Mouse (Mus musculus): ENCODE measurements at regions not wholly inside any gene's neighbourhood (a gene's known extent, or its start where the extent isn't known, plus 50 kb on each side); places are given as distances from the start of the nearest gene placed in this dataset.

DNA sequence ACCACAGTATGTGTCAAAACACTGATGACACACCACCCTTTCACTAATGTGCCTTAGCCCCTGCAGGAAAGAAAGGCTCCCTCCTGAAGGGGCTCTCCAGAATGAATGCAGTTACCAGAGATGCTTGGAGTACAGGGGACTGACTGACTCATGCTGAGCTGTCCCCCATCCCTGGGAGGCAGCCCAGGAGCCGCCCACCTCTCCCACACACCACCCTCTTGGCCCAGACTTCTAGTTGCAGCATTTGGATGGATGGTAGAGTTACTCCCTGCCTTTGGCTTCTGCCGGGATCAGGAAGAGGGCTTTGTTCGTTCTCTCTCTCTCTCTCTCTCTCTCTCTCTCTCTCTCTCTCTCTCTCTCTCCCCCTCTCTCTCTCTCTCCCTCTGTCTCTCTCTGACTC, 53.4 kb upstream of the Jun start:
- no peak for DNase-seq

- peak; percentile 36 to 62 for DNase-seq
These were observed 54.1 kb upstream of the Jun start for GRCm38 (mm10) chr4:95105926-95106622.

- DNase-seq: peak in 1 of 2 experiments; percentile 18
These were observed 55.1 kb upstream of the Jun start for GRCm38 (mm10) chr4:95106881-95107665.

- DNase-seq: peak in 1 of 2 experiments; percentile 15
These were observed 56.8 kb upstream of the Jun start for GRCm38 (mm10) chr4:95108811-95109210.

DNA sequence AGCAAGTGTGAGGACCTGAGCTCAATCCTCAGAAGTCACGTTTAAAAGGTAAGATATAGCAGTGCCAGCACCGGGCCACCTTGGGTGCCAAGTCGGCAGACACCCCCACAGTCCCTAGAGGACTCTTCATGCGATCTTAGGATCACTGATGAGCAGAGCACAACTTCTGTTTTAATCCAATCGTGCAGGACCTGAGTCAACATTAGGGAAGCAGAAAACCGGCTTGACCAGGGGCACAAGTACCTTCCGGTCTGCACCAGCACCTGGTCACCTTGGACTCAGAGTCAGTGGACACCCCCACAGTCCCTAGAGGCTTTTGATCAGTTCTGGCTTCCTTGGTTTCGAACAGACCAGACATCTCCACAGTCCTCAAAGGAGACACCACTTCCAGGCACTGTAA, 58.8 kb upstream of the Jun start:
- no peak for DNase-seq

DNA sequence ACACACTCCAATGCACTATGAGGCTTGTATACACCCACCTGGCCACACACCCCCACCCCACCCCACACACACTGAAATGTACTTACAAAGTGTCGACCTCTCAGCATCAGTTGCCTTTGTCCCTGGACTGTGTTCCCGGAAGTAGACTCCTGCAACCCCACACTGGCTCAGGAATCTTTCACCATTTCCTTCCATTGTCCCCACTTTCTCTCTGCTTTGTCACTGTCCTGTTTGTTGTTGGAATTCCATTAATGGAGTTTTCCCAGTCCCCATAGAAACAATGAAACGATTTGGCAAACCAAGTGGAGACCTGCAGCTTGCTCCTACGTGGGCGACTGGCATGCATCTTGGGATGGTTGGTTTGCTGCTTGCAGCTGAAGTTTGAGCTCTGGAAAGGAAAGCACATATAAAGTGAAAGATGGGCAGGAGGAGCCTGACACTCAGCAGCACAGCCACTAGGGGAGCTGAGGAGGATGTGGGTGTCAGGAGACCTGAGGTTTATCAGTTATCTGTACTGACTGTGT, 65.2 kb upstream of the Jun start:
- DNase-seq: peak in 1 of 2 experiments; percentile 33

DNA sequence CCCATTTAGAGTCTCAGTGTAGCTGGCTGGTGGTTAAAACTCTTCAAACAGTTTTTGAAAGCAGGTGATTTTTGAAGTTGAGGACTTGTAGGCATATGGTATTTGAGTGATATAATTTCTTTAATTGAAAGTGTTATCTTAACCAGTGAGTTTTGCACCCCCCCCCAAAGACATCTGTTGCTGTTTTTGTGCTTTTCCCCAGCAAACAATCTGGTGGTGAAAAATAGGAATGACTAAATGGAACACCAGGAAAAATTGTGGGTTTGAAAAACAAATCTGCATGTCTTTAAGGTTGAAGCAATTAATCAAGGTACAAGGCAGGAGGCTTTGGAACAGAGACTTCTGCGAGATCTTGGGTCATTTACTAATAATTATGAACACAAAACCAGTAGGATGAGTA, 68.9 kb upstream of the Jun start:
- no peak for DNase-seq

GRCm38 (mm10) chr4:95125346-95125745, 73.3 kb upstream of the Jun start:
- no peak for DNase-seq

DNA sequence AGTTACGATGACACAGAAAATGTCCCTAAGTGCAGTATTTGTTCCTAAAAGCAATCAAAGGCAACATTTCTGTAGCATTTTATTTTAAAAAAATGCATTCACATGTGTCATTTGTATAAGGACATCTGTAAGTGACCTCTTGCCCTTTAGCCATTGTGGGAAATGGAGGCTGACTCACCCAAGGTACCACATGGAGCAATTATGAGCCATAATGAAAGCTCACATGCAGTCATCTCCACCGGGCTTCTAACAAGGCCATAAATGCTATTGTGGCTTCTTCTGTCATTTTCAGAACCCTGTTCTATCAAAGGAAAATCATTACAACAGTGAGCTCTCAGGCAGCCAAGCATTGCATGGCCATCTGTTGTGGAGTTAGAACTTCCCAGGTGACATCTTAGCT, 75.9 kb upstream of the Jun start:
- no peak for DNase-seq

- DNase-seq: peak; percentile 55 to 56
These were observed 81.8 kb upstream of the Jun start for GRCm38 (mm10) chr4:95133815-95134214.

DNA sequence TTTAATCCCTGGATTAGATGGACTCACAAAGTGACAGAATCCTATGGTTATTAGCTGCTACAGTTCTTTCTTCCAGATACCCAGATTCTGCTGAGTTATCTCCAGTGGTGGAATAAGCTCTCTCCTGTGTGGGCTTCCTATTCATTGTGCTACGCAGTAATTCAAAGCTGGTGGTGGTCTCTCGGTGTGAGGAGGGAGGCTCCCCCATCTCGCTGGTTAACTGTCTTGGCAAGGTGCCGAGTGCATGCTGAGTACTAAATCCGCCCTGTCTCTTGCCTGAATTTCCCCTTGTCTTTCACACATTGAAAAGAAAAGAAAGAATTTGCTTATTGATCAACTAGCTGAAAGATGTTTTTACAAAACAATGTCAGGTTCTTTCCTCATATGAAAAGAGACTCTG, 82.6 kb upstream of the Jun start:
- no peak for DNase-seq

- no peak for DNase-seq
These were observed 85.6 kb upstream of the Jun start for GRCm38 (mm10) chr4:95137413-95138143.

DNA sequence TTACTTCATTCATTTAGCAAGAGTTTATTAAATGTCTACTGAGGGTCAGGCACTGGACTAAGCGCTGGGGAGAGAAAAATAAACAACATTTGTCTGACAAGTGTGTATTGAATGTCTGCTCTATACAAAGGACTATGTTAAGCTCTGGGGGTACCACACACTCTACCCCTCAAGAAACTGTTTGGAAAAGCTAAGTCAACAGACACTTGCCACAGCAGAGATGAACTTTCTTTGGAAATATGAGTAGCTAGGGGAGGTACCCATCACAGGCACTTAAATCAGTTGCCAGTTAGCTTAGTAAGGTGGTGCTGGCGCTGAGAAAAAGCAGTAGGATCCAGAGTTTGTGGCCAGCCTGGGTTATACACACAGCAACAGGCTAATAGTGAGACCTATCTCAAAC, 86.7 kb upstream of the Jun start:
- no peak for DNase-seq

DNA sequence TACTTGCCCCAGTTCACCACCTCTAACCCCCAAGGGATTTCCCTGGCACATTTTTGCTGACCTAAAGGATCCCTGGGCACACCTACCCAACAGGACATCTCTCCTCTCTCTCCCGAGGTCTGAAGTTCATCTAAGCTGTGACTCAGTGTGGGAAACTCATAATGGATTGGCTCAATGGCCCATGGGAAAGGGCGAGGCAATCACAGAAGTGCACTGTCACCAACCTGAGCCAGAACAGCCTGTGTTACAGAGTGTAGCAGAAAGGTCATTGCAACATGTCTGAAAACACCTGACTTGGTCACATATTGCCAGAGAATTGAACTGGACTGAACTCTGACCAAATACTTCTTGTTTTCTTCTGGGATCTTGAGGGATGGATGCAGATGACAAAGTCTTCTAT, 89.2 kb upstream of the Jun start:
- no peak for DNase-seq

DNA sequence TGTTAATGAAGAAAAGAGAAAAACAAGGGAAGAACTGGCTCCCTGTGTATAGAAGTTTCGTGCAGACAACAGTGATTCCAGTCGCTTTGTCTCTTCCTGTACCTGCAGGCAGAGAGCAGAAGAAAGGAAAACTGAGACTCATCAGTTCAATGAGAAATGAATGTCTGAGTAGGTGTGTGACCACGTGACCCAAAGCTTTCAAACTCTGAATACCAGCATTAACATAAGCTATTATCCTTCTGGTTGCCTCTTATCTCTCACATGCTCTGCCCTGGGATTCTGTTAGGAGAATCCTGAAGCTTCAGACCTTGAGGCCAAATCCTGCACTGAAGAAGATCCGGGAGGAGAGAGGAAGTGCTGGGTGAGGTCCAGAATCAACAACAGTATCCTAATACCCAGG, 91.1 kb upstream of the Jun start:
- DNase-seq: no peak

- DNase-seq: no peak
These were observed 91.6 kb upstream of the Jun start for GRCm38 (mm10) chr4:95143668-95144067.

- DNase-seq: no peak
These were observed 92.4 kb upstream of the Jun start for GRCm38 (mm10) chr4:95144440-95144839.

GRCm38 (mm10) chr4:95146268-95146667, 94.2 kb upstream of the Jun start:
- no peak for DNase-seq

GRCm38 (mm10) chr4:95148665-95149064, 96.6 kb upstream of the Jun start:
- DNase-seq: no peak

DNA sequence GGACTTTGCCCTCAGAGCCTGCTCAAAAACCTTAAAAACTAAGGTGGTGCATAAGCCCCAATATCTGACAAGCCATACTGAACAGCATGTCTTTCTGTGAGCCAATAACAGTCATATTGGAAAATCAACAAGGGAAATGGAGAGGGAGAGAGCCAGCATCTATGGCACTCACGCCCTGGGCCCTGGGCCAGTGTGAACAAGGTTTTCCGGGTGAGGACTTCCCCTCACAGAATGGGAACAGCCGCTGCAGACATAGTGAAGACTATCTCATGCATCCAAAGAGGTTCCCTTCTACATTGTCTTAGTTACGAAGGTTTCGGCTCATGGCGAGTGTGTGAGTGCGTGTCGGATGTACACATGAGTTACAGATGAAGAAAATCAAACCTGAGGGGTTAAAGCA, 99.7 kb upstream of the Jun start:
- peak; percentile 48 to 51 for DNase-seq

- no peak for DNase-seq
These were observed 100.6 kb upstream of the Jun start for GRCm38 (mm10) chr4:95152431-95153115.

- DNase-seq: peak; percentile 76 to 85
These were observed 101.8 kb upstream of the Jun start for GRCm38 (mm10) chr4:95153737-95154287.

GRCm38 (mm10) chr4:95154377-95154776, 102.4 kb upstream of the Jun start:
- peak; percentile 27 to 53 for DNase-seq
